Mouse (Mus musculus) midbrain, embryonic 16.5 days (tissue): ENCODE measurements at regions not wholly inside any gene's neighbourhood (a gene's known extent, or its start where the extent isn't known, plus 50 kb on each side); places are given as distances from the start of the nearest gene placed in this dataset.

Source experiments
- ATAC-seq: fragments of 200-750 bp; cut with Nextera tagmentation; 2 replicates; pipeline ENCODE4 v1.8.0; 2017; ENCODE audit warnings: moderate TSS enrichment
- H3K27ac ChIP-seq: fragments of 300-500 bp; sonication (generic); 2 replicates; pipeline ENCODE4 v1.5.1; 2014; ENCODE audit warnings: mild to moderate bottlenecking, low read length, mixed read lengths
- H3K27me3 ChIP-seq: fragments of 300-500 bp; sonication (generic); 2 replicates; pipeline ENCODE4 v1.6.1; 2014; ENCODE audit warnings: low read depth, low read length, mixed read lengths; ENCODE audit not compliant: control insufficient read depth, insufficient read depth
- H3K36me3 ChIP-seq: fragments of 300-500 bp; sonication (generic); 2 replicates; pipeline ENCODE4 v1.6.1; 2014; ENCODE audit warnings: mild to moderate bottlenecking, low read length, moderate library complexity, mixed read lengths; ENCODE audit not compliant: control insufficient read depth, insufficient read depth
- H3K4me1 ChIP-seq: fragments of 300-500 bp; sonication (generic); 2 replicates; pipeline ENCODE4 v1.6.1; 2014; ENCODE audit warnings: mild to moderate bottlenecking, low read length, mixed read lengths; ENCODE audit not compliant: control insufficient read depth, insufficient read depth
- H3K4me2 ChIP-seq: fragments of 300-500 bp; sonication (generic); 2 replicates; pipeline ENCODE4 v1.6.1; 2014; ENCODE audit warnings: mild to moderate bottlenecking, low read length, mixed read lengths
- H3K4me3 ChIP-seq: fragments of 300-500 bp; sonication (generic); 2 replicates; pipeline ENCODE4 v1.5.1; 2014; ENCODE audit warnings: low read depth, mild to moderate bottlenecking, low read length, moderate library complexity, mixed read lengths
- H3K9ac ChIP-seq: fragments of 300-500 bp; sonication (generic); 2 replicates; pipeline ENCODE4 v1.6.1; 2014; ENCODE audit warnings: low read depth, low read length, mixed read lengths
- H3K9me3 ChIP-seq: fragments of 300-500 bp; sonication (generic); replicated peaks from 2 replicates; pipeline ENCODE4 v1.6.1; 2014; ENCODE audit warnings: mild to moderate bottlenecking, low read length, mixed read lengths; ENCODE audit not compliant: control insufficient read depth, poor library complexity, severe bottlenecking
- WGBS: fragments of 180-500 bp; shearing (Covaris S2); extraction: QIAGEN DNeasy Blood & Tissue Kit; methylation state at CpG from one replicate; pipeline ENCODE4 v1.1.7; 2014; 5-methylcytosine and 5-hydroxymethylcytosine counted together

DNA sequence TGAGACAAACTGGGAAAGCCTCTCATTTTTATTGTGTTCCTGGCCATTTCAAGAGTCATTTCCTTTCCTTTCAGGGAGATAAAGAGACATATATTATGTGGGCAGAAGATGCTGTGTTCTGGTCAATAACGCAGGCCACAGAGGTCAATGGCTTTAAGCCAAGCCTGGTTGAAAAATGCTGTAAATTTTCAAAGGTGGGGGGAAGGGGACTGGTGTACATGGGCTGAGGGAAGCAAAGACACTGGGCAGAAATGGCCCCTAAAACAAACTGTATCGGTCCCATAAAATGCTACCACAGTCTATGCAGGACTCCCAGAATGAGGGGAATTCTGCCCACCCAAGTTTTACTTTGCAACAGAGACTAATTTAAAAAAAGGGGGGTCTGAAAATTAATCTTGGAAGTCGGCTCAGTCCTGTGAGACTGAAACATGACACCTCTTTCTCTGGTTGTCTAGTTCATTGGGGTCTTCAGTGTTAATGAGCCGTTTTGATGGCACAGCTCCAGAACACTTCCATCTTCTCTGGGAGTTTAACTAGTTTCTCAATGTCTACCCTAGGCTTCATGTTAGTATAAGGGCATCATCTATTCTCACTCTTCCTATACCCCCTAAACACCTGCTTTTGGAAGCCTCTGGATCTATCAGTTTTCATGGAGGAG, 149.4 kb upstream of the Slc24a2 start:
- no peak overlapping the region for H3K4me2 ChIP-seq
- H3K9ac ChIP-seq, result no peak overlapping the region
- H3K27ac ChIP-seq, result no peak overlapping the region
- H3K4me3 ChIP-seq, result no peak overlapping the region
- ATAC-seq, result no peak
- peaks cover under 1% of the 10 kb centered on the region; the same call in 1 of the 2 replicates for H3K4me1 ChIP-seq
- H3K27me3 ChIP-seq, result no peaks in the 10 kb centered on the region
- WGBS, result 62% methylated on average over 4 of the region's 4 CpGs
- H3K9me3 ChIP-seq, result no peaks in the 10 kb centered on the region
- H3K36me3 ChIP-seq, result no peaks in the 10 kb centered on the region

DNA sequence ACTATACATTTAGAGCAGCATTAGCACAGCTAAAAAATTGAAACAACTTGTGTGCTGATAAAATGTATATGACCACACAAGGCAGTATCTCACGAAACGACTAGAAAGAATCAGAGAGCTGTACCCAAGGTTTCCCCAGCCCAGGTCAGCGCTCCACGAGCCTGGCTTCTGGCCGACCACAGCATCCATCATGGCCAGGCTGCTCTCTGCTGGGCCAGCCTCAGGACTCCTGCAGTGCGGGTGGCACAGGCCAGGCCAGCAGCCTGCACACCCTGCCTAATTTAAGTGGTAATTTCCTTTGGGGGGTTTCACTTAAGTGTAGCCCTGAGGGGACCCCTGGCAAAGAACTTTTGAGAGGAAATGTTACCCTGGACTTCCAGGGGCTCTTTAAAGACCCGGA, 141.7 kb upstream of the Slc24a2 start:
- Histone ChIP-seq H3K36me3 (no peaks in the 10 kb centered on the region), H3K9me3 (no peaks in the 10 kb centered on the region), H3K4me1 (peaks cover 18% of the 10 kb centered on the region), H3K9ac (no peak overlapping the region), H3K4me3 (no peak overlapping the region), H3K27me3 (no peaks in the 10 kb centered on the region), H3K4me2 (no peak overlapping the region), H3K27ac (no peak overlapping the region)
- no peak for ATAC-seq
- WGBS, result 44% methylated on average over 7 of the region's 7 CpGs

DNA sequence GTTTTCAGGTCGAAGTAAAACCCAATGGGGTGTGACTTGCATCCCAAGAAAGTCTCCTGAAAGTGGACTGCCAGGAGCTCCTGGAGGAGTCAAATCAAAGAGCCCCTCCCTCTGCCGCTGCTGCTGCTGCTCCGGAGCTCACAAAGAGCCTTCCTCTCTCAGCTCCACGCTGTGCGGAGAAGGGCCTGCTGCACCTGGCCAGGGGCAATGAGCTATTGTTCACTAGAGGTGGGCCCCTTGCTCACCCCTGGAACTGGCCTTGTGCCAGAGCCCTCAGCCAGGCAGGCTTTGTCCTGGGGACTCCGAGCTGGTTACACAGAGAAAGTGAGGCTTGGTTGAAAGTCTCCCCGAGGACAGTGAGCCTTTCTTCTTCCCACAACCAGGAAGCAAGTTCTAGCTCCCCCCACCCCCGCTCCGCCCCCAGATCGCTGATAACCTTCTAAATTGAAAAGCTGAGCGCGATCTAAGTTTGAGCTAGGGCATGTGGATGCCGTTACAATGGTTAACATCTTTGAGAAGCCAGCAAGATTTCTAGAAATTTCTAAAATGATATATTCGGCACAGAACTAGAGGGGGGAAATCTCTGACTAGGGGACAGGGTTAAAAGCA, 139.5 kb upstream of the Slc24a2 start:
- Histone ChIP-seq H3K27me3 (no peaks in the 10 kb centered on the region), H3K4me1 (peaks cover 18% of the 10 kb centered on the region), H3K9ac (peak overlapping the region; percentile 36; the same call in 1 of the 2 replicates), H3K27ac (0 out of 2 replicates have a peak overlapping the region, but pooled peaks have one; percentile 29), H3K4me3 (no peak overlapping the region), H3K9me3 (no peaks in the 10 kb centered on the region), H3K36me3 (no peaks in the 10 kb centered on the region), H3K4me2 (peak overlapping the region; percentile 41)
- 9% methylated on average over 14 of the region's 14 CpGs for WGBS
- ATAC-seq, result 0 out of 2 replicates have a peak, but pooled peaks have one; percentile 30

DNA sequence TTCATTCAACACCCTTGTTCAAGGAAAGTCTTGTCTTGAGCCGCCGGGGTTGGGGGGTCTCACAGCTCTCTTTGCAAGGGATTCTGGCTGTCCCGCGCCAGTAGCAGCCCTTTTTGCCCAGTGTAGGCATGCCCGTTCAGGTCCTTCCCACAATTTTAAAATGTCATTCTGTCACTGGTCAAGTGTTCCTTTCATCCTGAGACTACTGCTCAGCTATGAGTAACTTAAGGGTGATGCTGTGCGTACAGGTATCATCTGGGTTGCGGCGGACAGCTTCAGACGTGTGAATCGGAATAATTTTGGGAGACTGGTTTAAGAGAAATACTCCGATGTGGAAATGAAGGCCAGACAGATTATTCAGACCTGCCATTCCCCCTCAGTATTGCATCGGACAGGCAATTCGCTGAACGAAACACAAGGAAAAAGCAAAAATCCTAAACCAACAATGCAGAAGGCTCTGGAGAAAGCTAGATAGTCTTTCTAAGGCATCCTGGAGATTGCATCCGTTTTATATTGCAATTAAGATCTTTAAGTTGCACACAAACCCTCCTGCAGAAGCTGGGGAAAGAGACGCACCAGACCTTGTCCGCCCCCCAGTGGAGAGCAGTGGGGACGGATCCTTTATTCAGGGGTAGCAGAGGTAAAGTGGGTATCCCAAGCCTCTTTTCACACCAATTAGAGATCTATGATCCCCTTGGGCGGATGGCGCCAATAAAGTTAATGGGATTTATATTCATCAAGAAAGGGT, 138.3 kb upstream of the Slc24a2 start:
- 1% methylated on average over 20 of the region's 20 CpGs for WGBS
- Histone ChIP-seq H3K36me3 (no peaks in the 10 kb centered on the region), H3K9me3 (no peaks in the 10 kb centered on the region), H3K4me1 (peaks cover 18% of the 10 kb centered on the region), H3K4me2 (peak overlapping the region; percentile 67), H3K27me3 (no peaks in the 10 kb centered on the region), H3K9ac (peak overlapping the region; percentile 69), H3K4me3 (peak overlapping the region; percentile 42), H3K27ac (peak overlapping the region; percentile 82)
- ATAC-seq, result peak; percentile 92

DNA sequence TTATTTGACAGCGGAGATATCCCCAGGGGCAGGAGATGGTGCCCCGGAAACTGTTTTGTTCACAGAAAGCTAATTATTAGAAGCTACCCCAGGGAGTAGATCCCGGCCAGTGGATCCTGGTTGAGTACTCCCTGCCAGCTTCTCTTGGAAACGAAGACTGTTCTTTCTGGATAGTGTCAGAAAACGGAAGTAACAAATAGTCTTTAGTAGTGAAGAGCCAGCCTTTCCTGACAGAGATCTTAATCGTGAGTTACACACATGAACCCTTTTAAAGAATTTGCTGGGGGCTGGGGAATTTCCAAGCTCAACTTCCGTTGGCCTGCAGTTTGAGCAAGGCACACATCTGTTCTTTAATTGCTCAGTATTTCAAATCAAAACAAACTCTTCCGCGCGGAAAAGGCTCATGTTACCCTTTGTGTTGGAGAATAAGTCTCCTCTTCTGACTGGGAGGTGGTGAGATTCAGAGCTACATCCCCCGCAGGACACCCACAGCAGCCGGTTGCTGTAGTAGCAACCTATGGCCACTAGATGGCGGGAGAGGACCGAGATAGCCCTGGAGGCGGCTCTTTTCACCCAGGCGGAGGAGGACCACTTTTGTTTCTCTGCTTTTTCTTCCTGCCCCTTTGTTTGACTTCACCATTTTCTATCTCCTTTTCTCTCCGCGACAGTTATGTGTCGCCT, 137.6 kb upstream of the Slc24a2 start:
- no peaks in the 10 kb centered on the region for H3K36me3 ChIP-seq
- peak overlapping the region; percentile 67 for H3K4me2 ChIP-seq
- peak overlapping the region; percentile 82 for H3K27ac ChIP-seq
- H3K9ac ChIP-seq, result peak overlapping the region; percentile 69
- WGBS, result 6% methylated on average over 19 of the region's 19 CpGs
- no peaks in the 10 kb centered on the region for H3K9me3 ChIP-seq
- peaks cover 18% of the 10 kb centered on the region for H3K4me1 ChIP-seq
- peak overlapping the region; percentile 42 for H3K4me3 ChIP-seq
- H3K27me3 ChIP-seq, result no peaks in the 10 kb centered on the region
- ATAC-seq, result peak; percentile 90

DNA sequence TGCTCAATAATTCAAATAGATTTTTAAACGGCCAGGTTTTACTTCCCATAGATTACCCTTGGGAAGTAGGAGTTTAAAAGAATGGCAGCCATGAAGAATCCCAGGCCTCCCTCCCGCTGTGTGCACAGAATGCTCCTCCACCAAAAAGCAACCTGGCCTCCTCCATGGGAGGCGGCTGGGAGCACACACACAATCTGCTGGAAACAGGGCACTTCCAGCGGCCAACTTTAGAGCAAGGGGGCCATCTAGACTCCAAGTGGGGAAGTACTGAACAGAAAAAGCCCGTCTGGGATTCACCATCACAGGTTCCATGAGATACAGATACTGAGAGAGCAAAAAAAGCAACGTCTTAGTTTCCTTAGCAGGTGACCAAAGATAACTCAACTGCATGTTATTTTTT, 131.9 kb upstream of the Slc24a2 start:
- Histone ChIP-seq H3K9me3 (no peaks in the 10 kb centered on the region), H3K4me1 (no peaks in the 10 kb centered on the region; the same call in 1 of the 2 replicates), H3K4me3 (no peak overlapping the region), H3K4me2 (no peak overlapping the region), H3K9ac (no peak overlapping the region), H3K36me3 (no peaks in the 10 kb centered on the region), H3K27me3 (no peaks in the 10 kb centered on the region), H3K27ac (no peak overlapping the region)
- WGBS, result 10% methylated on average over 6 of the region's 6 CpGs
- ATAC-seq, result peak; percentile 93

DNA sequence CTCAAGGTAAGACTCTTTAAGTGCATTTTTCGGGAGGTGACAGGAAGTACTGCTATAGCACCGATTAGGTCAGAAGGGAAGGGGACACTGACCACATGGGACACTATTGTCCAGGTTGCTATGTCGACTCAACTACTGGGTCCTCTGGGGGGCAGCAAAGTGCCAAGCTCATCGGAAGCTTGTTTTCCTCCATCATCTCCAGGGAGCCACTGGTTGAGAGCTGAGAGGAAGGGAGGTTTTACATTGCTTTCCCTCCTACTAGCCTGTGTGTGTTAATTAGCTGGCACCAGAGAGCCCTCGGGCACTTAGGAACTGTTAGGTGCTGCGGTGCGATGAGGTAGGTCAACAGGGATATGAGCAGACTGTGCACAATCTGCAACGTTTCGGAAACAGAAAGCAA, 129.2 kb upstream of the Slc24a2 start:
- no peaks in the 10 kb centered on the region for H3K36me3 ChIP-seq
- ATAC-seq, result no peak
- H3K4me2 ChIP-seq, result no peak overlapping the region
- 58% methylated on average over 9 of the region's 9 CpGs for WGBS
- H3K4me1 ChIP-seq, result no peaks in the 10 kb centered on the region; the same call in 1 of the 2 replicates
- no peaks in the 10 kb centered on the region for H3K9me3 ChIP-seq
- H3K27me3 ChIP-seq, result no peaks in the 10 kb centered on the region
- no peak overlapping the region for H3K4me3 ChIP-seq
- H3K27ac ChIP-seq, result no peak overlapping the region
- H3K9ac ChIP-seq, result no peak overlapping the region

DNA sequence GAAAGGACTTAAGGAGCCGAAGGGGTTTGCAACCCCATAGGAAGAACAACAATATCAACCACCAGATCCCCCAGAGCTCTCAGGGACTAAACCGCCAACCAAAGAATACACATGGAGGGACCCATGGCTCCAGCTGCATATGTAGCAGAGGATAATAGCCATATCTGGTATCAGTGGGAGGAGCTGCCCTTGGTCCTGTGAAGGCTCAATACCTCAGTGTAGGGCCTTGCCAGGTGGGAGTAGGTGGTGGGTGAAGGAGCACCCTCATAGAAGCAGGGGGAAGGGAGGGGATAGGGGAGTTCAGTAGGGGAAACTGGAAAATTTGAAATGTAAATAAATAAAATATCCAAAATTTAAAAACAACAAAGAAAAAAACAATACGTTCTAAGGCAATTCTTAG, 128.7 kb upstream of the Slc24a2 start:
- H3K4me2 ChIP-seq, result no peak overlapping the region

More for the DNA sequence above, 128.7 kb upstream of the Slc24a2 start:
- H3K27ac ChIP-seq, result no peak overlapping the region
- ATAC-seq, result no peak
- H3K9ac ChIP-seq, result no peak overlapping the region
- no peaks in the 10 kb centered on the region for H3K9me3 ChIP-seq
- no peaks in the 10 kb centered on the region for H3K27me3 ChIP-seq
- no peak overlapping the region for H3K4me3 ChIP-seq
- H3K4me1 ChIP-seq, result no peaks in the 10 kb centered on the region; the same call in 1 of the 2 replicates
- no peaks in the 10 kb centered on the region for H3K36me3 ChIP-seq
- 94% methylated on average over 3 of the region's 3 CpGs for WGBS
